ENCODE assay signal across 9 mouse cellular contexts in genomic region chr11:52343162-52343561, GRCm38 (mm10). TPM values are rescaled to one million over a fixed set of nuclear protein-coding genes. Genes with fewer than 3 reads are reported as not detected.
DNase-seq lines count a peak whose midpoint lies in the region; ATAC-seq and TF ChIP-seq lines count a peak whose summit lies in the region.
"Had no signal": no experiment of that assay in that cellular context is flagged by ENCODE, and none has a peak within 500 bp of the region (broad histone marks: within the 10 kb centered on the region; RNA-seq: fewer than 3 reads in every experiment).

No protein-coding gene starts in this region.

- H3K27me3 ChIP-seq in forebrain, embryonic 10.5 days (ENCODE audit: poor library complexity, severe bottlenecking): no peaks in the 10 kb centered on the region
- H3K27me3 ChIP-seq in forebrain, embryonic 15.5 days: no peaks in the 10 kb centered on the region
- H3K27me3 ChIP-seq in heart, embryonic 10.5 days (ENCODE audit: insufficient read depth, poor library complexity, severe bottlenecking): no peaks in the 10 kb centered on the region
- H3K27me3 ChIP-seq in midbrain, postnatal 0 days (ENCODE audit: insufficient read depth, low read length): no peaks in the 10 kb centered on the region
- no peaks in the 10 kb centered on the region; the same call in 1 of the 2 replicates for H3K27me3 ChIP-seq in splenic B cell, adult 2 months (ENCODE audit: control insufficient read depth, insufficient read depth, low read length, poor library complexity, severe bottlenecking)
- H3K27me3 ChIP-seq: liver, embryonic 15.5 days had no signal

- DNase-seq in forebrain, embryonic 10.5 days (ENCODE audit: extremely low spot score, low spot score): peak; percentile 80
- DNase-seq in adrenal gland, adult (ENCODE audit: inconsistent age in 2 of 2, low spot score in 1 of 2): peak; percentile 79 to 93
- peak; percentile 88 for DNase-seq in heart, embryonic 10.5 days (ENCODE audit: low spot score)
- peak; percentile 72 to 75 for DNase-seq in layer of hippocampus, postnatal 36 days
- peak; percentile 91 for DNase-seq in midbrain, postnatal 0 days (ENCODE audit: low spot score)
- peak; percentile 83 for DNase-seq in splenic B cell, adult 2 months (ENCODE audit: low read depth, low spot score)

- no peak; the same call in 1 of the 2 replicates for ATAC-seq in forebrain, embryonic 15.5 days (replicated peaks)
- ATAC-seq in common myeloid progenitor, adult 5-6 weeks (replicated peaks; ENCODE audit: low read depth, poor library complexity, severe bottlenecking): peak; percentile 55
- no peak for ATAC-seq in midbrain, postnatal 0 days (ENCODE audit: low FRiP score)

- no peak overlapping the region for H3K27ac ChIP-seq in forebrain, embryonic 10.5 days
- no peak overlapping the region for H3K27ac ChIP-seq in forebrain, embryonic 15.5 days (replicated peaks)
- no peak overlapping the region for H3K27ac ChIP-seq in heart, embryonic 10.5 days
- no peak overlapping the region for H3K27ac ChIP-seq in midbrain, postnatal 0 days (ENCODE audit: low read depth, low read length)
- H3K27ac ChIP-seq: liver, embryonic 15.5 days had no signal

- H3K9me3 ChIP-seq in forebrain, embryonic 10.5 days: no peaks in the 10 kb centered on the region
- no peaks in the 10 kb centered on the region for H3K9me3 ChIP-seq in forebrain, embryonic 15.5 days
- no peaks in the 10 kb centered on the region for H3K9me3 ChIP-seq in heart, embryonic 10.5 days
- no peaks in the 10 kb centered on the region for H3K9me3 ChIP-seq in midbrain, postnatal 0 days (ENCODE audit: low read length)
- H3K9me3 ChIP-seq: liver, embryonic 15.5 days had no signal

- H3K4me2 ChIP-seq in forebrain, embryonic 15.5 days (replicated peaks): no peak overlapping the region
- no peak overlapping the region for H3K4me2 ChIP-seq in midbrain, postnatal 0 days (ENCODE audit: low read depth, low read length, poor library complexity, severe bottlenecking)
- H3K4me2 ChIP-seq: liver, embryonic 15.5 days had no signal

- TF ChIP-seq CTCF in midbrain, postnatal 0 days (IDR thresholded peaks at IDR 0.05): peak; percentile 90

- WGBS in forebrain, embryonic 10.5 days: 4% methylated on average over 6 of the region's 6 CpGs
- WGBS in forebrain, embryonic 15.5 days: 1% methylated on average over 6 of the region's 6 CpGs
- WGBS in heart, embryonic 10.5 days: 3% methylated on average over 6 of the region's 6 CpGs
- 3% methylated on average over 6 of the region's 6 CpGs for WGBS in midbrain, postnatal 0 days

- no peak overlapping the region for H3K4me3 ChIP-seq in forebrain, embryonic 10.5 days
- no peak overlapping the region for H3K4me3 ChIP-seq in forebrain, embryonic 15.5 days
- no peak overlapping the region for H3K4me3 ChIP-seq in heart, embryonic 10.5 days
- H3K4me3 ChIP-seq in midbrain, postnatal 0 days (ENCODE audit: low read depth, low read length): no peak overlapping the region
- H3K4me3 ChIP-seq: liver, embryonic 15.5 days had no signal

- H3K4me1 ChIP-seq in forebrain, embryonic 10.5 days: peaks cover 30% of the 10 kb centered on the region
- H3K4me1 ChIP-seq in forebrain, embryonic 15.5 days: peaks cover 4% of the 10 kb centered on the region; the same call in 1 of the 2 replicates
- H3K4me1 ChIP-seq in heart, embryonic 10.5 days: peaks cover 27% of the 10 kb centered on the region
- no peaks in the 10 kb centered on the region for H3K4me1 ChIP-seq in midbrain, postnatal 0 days (ENCODE audit: insufficient read depth, low read length)

- no peaks in the 10 kb centered on the region for H3K36me3 ChIP-seq in forebrain, embryonic 10.5 days (replicated peaks)
- H3K36me3 ChIP-seq in forebrain, embryonic 15.5 days: no peaks in the 10 kb centered on the region
- H3K36me3 ChIP-seq in heart, embryonic 10.5 days: no peaks in the 10 kb centered on the region
- H3K36me3 ChIP-seq in midbrain, postnatal 0 days (ENCODE audit: insufficient read depth, low read length): no peaks in the 10 kb centered on the region
- H3K36me3 ChIP-seq in splenic B cell, adult 2 months (ENCODE audit: control insufficient read depth, insufficient read depth, low read length, poor library complexity, severe bottlenecking): no peaks in the 10 kb centered on the region
- H3K36me3 ChIP-seq: liver, embryonic 15.5 days had no signal

- no peak overlapping the region for H3K9ac ChIP-seq in forebrain, embryonic 15.5 days (replicated peaks)
- H3K9ac ChIP-seq in midbrain, postnatal 0 days (replicated peaks; ENCODE audit: low read length, poor library complexity, severe bottlenecking): no peak overlapping the region
- H3K9ac ChIP-seq: liver, embryonic 15.5 days had no signal

RNA-seq across cellular contexts. Expression of gene Vdac1, which starts 17.5 kb away (rescaled TPM):
- polyA plus RNA-seq in forebrain, embryonic 10.5 days (2016; fragmentation: Nextera tagmentation; extraction: Ambion mirVana): 214 and 224 TPM in 2 replicates
- 272 and 293 TPM in 2 replicates for polyA plus RNA-seq in forebrain, embryonic 15.5 days (2015; fragmentation: Nextera tagmentation; extraction: Ambion mirVana)
- total RNA-seq in common myeloid progenitor, adult 5-6 weeks (2017): 230 and 274 TPM in 2 replicates
- 304 and 442 TPM in 2 replicates for polyA plus RNA-seq in heart, embryonic 10.5 days (2016; fragmentation: Nextera tagmentation; extraction: Ambion mirVana)
- total RNA-seq in layer of hippocampus, postnatal 36 days (2021): 100 to 1,000 TPM; 514 to 555 TPM
- total RNA-seq in midbrain, postnatal 0 days (2014; rRNA removed): 337 and 343 TPM in 2 replicates
- 412 and 433 TPM in 2 replicates for polyA plus RNA-seq in midbrain, postnatal 0 days (2015; fragmentation: Nextera tagmentation; extraction: Ambion mirVana)

RNA-seq across cellular contexts. Expression of gene 9530068E07Rik, which starts 53.1 kb away (rescaled TPM):
- 161 and 165 TPM in 2 replicates for polyA plus RNA-seq in forebrain, embryonic 10.5 days (2016; fragmentation: Nextera tagmentation; extraction: Ambion mirVana)
- 112 and 118 TPM in 2 replicates for polyA plus RNA-seq in forebrain, embryonic 15.5 days (2015; fragmentation: Nextera tagmentation; extraction: Ambion mirVana)
- 61.4 and 77.6 TPM in 2 replicates for total RNA-seq in common myeloid progenitor, adult 5-6 weeks (2017)
- polyA plus RNA-seq in heart, embryonic 10.5 days (2016; fragmentation: Nextera tagmentation; extraction: Ambion mirVana): 201 and 225 TPM in 2 replicates
- total RNA-seq in layer of hippocampus, postnatal 36 days (2021): 10 to 100 TPM; 66.6 to 69.5 TPM
- 125 and 127 TPM in 2 replicates for total RNA-seq in midbrain, postnatal 0 days (2014; rRNA removed)
- 133 and 134 TPM in 2 replicates for polyA plus RNA-seq in midbrain, postnatal 0 days (2015; fragmentation: Nextera tagmentation; extraction: Ambion mirVana)
